Mouse (Mus musculus): ENCODE results near the gene Gm34302. TPM values are rescaled to one million over a fixed set of nuclear protein-coding genes. Genes with fewer than 3 reads are reported as not detected.
"Not testable (repeated sequence)": the region's sequence is repeated elsewhere in the genome, so short reads cannot be mapped to it uniquely, and the experiment has no call there.

Gene Gm34302
- not detected in 2 replicates for polyA plus RNA-seq (2012; rRNA removed)

DNA sequence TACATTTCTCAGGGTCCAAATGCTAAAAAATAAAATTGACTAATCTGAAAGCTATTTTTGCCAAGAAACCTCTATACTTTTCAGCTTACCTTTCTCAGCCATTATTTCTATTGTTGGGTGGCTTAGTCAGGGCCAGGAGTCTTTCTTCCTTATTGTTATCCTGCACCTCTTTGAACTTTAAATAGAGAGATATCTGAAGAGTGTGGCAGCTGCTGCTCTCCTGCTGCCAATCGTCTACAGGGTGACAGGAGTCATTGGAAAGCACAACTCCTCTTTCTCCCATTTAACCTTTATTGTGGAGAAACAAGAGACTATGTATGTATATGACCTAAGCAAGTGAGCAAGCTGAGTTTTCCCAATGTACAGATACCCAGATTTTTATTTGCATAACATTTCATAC, at the start of gene Gm34302:
Gm34302 (minus strand) TSS at position 154 of the 400 bp plus-strand sequence.
- DNase-seq (ENCODE audit: low spot score), result no peak

DNA sequence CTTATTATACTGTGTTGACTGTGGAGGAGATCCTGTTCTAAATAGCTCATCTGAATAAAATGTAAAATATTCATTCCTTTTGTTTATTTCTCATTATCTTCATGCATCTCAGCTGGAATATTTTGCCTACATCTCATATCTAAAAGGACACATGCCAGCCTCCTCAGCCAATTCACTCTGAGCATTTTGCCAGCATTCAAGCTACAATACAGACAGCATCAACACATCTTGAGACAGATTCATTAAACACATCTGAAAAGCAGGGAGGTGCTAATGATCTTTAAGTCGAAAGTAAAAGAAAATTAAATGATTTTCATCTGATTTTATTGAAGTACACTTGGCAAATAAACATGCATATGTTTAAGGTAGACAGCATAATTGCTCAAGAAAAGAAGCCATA, 48.2 kb upstream of the Gm34302 start:
- no peak for DNase-seq (ENCODE audit: low spot score)

GRCm38 (mm10) chr3:63517681-63518080, 34.0 kb upstream of the Gm34302 start:
- no peak for DNase-seq (ENCODE audit: low spot score)

DNA sequence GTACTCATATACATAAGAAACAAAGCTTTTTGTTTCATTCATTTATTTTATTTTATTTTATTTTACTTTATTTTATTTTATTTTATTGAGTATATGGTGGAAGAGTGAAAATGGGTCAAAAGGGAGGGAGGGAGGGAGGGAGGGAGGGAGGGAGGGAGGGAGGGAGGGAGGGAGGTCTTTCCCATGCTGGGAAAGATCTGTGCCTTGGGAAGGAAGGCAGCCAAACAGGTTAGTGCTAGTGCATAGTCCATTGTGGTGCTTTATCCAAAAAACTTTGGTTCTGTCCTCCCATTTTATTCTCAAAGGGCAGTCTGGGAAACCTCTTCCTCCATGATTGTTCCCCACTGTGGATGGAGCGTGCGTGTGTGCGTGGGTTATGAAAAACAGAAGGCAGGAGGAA, 32.6 kb upstream of the Gm34302 start:
- not testable (repeated sequence) for DNase-seq (ENCODE audit: low spot score)

DNA sequence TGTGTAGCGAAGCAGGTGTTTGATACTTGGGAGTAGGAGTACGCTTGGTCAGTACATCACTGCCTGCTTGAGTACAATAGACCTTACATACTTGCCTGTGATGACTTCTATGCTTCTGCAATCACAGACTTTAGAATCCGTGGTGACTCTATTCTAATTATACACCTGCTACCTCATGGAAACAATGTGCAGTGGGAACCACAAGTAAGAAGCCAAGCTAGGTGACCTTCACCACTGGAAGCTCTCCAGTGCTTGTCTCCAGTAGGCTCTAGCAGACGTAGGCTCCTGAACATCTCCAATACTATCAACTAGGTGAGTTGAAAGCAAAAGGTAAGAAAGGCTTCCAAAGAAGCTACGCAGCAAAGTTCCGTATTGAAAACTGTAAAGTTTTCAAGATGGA, 27.6 kb upstream of the Gm34302 start:
- no peak for DNase-seq (ENCODE audit: low spot score)

DNA sequence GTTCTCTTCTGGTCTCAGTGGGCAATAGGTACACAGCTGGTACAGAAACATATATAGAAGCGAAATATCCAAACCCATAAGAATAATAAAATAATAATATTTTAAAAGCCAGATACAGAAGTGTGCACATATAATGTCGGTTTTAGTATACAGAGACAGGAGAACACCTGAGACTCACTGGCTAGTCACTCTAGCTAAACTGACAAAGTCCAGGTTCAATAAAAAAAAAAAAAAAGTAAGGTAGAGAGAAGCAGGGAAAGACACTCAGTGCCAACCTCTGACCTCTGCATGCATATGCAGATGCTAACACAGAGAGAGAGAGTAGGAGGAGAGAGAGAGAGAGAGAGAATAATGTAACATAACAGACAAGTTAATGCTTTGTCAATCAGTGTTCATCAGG, 25.8 kb upstream of the Gm34302 start:
- no peak for DNase-seq (ENCODE audit: low spot score)

DNA sequence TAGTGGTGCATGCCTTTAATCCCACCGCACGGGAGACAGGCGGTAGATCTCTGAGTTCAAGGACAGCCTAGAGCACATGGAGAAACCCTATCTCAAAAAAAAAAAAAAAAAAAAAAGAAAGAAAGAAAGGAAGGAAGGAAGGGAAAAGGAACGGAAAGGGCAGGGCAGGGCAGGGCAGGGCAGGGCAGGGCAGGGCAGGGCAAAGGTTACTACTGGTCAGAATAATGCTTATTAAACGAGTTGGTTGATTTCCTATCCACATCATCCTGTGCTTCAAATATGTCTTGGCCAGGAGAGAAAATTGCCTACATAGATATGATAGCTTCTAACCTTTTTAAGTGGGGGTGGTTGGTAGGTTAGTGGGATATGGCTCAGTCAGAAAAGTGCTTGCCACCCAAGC, 25.2 kb upstream of the Gm34302 start:
- no peak for DNase-seq (ENCODE audit: low spot score)

- DNase-seq (ENCODE audit: low spot score), result no peak
Measured at GRCm38 (mm10) chr3:63504433-63504832, 20.8 kb upstream of the Gm34302 start.

- no peak for DNase-seq (ENCODE audit: low spot score)
Measured at GRCm38 (mm10) chr3:63494625-63495382, 11.1 kb upstream of the Gm34302 start.

DNA sequence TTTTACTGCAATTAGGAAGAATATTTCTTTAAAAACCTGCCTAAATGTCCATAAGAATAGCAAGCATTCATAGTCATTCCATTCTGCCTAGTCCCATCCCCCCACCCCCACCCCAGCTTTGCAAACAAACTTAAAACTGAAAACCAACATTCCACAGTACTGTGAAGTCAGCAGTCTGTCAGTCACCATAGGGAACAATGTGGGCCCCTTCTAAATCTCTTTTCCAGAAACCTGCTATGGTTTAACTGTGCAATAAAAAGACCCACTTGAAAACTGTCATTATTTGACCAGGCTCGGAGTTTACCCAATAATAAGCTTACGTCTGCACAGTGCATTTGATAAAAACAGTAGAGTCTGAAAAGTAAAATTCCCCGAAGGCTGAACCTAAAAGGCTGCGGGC, 9.9 kb upstream of the Gm34302 start:
- no peak for DNase-seq (ENCODE audit: low spot score)

- DNase-seq (ENCODE audit: low spot score), result no peak
Measured at GRCm38 (mm10) chr3:63440426-63441125, 43.1 kb downstream of the Gm34302 start.

DNA sequence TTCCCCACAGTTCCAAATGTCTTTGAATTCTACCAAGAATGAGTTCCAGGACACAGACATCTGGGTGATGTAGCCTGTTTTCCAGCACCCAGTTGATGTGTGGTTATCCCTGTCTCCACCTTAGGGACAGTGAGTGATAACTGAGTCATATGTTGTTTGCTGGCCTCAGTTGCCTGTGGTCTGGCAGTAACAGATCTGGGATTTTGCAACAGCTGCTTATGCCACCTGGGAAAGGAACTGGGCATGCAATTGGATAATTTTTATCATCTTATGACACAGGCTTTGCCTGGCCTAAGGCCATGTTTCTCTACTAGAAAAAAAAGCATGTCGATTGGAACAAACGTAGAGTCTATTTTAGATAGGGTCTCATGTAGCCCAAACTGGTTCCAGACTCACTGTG, 43.9 kb downstream of the Gm34302 start:
- no peak for DNase-seq (ENCODE audit: low spot score)

GRCm38 (mm10) chr3:63438898-63439297, 44.8 kb downstream of the Gm34302 start:
- DNase-seq (ENCODE audit: low spot score), result no peak

Other genes starting within 250 kb of the Gm34302 start
- gene Mme, start 242.3 kb downstream of the Gm34302 start, polyA plus RNA-seq (2012; rRNA removed), result 0.62 and 0.88 TPM in 2 replicates